22 mouse cellular contexts compared by ENCODE assay signal in genomic region chr17:14380526-14380925, GRCm38 (mm10).
"Had no signal": no experiment of that assay in that cellular context is flagged by ENCODE, and none has a peak within 500 bp of the region (broad histone marks: within the 10 kb centered on the region; RNA-seq: fewer than 3 reads in every experiment).

No protein-coding gene starts in this region.

- H3K27ac ChIP-seq: embryonic facial prominence, embryonic 10.5 days; embryonic facial prominence, embryonic 13.5 days; embryonic facial prominence, embryonic 15.5 days; forebrain, embryonic 10.5 days; forebrain, embryonic 12.5 days; forebrain, embryonic 13.5 days; forebrain, embryonic 15.5 days; heart, adult 2 months; heart, embryonic 10.5 days had no signal

- DNase-seq: cerebellum, adult 2 months; cerebellum, adult 8-10 months; cerebellum, adult 9-10 months; cerebellum, adult 9-11 months; cerebellum, postnatal 25 days; cerebellum, postnatal 36 days; embryo, embryonic 11 days; forebrain, postnatal 0 days; heart, adult 11 months; heart, adult 18-20 months; heart, adult 2 months had no signal

- H3K4me3 ChIP-seq: embryonic facial prominence, embryonic 10.5 days; embryonic facial prominence, embryonic 12.5 days; embryonic facial prominence, embryonic 13.5 days; embryonic facial prominence, embryonic 15.5 days; erythroblast, embryonic 14.5 days; forebrain, embryonic 10.5 days; forebrain, embryonic 12.5 days; forebrain, embryonic 13.5 days; forebrain, embryonic 15.5 days; heart, adult 2 months; heart, embryonic 10.5 days; heart, embryonic 12.5 days had no signal
